Mouse (Mus musculus) activated CD4-positive, CD25-positive, alpha-beta regulatory T cell, adult 9 weeks (primary cell): Measurements from ENCODE around the gene Pdcd2l. TPM values are rescaled to one million over a fixed set of nuclear protein-coding genes. Genes with fewer than 3 reads are reported as not detected.

Experiments used
- polyA plus RNA-seq: library from polyadenylated mRNA; unstranded; fragments of 100-300 nt; shearing (Covaris generic); gene quantifications from one replicate; pipeline ENCODE4 v1.2.1, GENCODE M21; 2017

The Pdcd2l gene
- 47.5 TPM for polyA plus RNA-seq

GRCm38 (mm10) chr7:34196132-34197128, at the start of gene Pdcd2l:
Gene Pdcd2l (minus strand): TSS chr7:34196661.

DNA sequence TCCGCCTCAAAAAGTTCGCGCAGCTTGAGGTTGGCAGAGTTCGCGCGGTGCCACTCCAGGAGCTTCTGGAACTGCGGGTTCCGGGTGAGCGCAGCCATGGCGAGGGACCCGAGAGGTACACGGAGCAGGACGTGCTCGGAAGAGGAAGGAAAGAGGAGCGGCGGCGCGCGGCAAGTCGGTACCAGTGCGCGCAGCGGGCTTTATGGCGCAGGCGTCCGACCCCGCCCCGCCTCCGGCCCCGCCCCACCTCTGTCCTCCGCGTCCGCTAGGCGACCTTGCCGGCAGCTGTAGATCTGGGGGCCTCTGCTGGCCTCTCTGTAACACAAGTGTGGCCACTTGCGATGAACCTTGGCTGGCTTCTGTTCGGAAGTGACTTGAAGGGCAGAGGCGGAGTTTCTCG, 33.7 kb upstream of the Pdcd2l start, which contains the start of gene Gpi1:
Gene Gpi1 (minus strand): TSS at position 221 of the 400 bp plus-strand sequence.

GRCm38 (mm10) chr7:34169454-34169853, 27.0 kb downstream of the Pdcd2l start, which contains the start of gene Uba2:
Gene Uba2 (minus strand): TSS chr7:34169599.

Other genes with a start within 250 kb of the Pdcd2l start
- not detected for gene Scgb2b27, start 182.7 kb downstream of the Pdcd2l start, polyA plus RNA-seq
- gene Scgb1b27, start 175.2 kb downstream of the Pdcd2l start, polyA plus RNA-seq = not detected
- not detected for gene Scgb1b30, start 101.2 kb downstream of the Pdcd2l start, polyA plus RNA-seq
- gene Wtip, start 63.4 kb downstream of the Pdcd2l start, polyA plus RNA-seq = not detected
- 154 TPM for gene Uba2, start 27.1 kb downstream of the Pdcd2l start, polyA plus RNA-seq
- 380 TPM for gene Gpi1, start 33.7 kb upstream of the Pdcd2l start, polyA plus RNA-seq
- gene Gm6096, start 54.4 kb upstream of the Pdcd2l start, polyA plus RNA-seq = not detected
- gene 4931406P16Rik, start 116.9 kb upstream of the Pdcd2l start, polyA plus RNA-seq = 36.6 TPM
- 35.3 TPM for gene Lsm14a, start 196.7 kb upstream of the Pdcd2l start, polyA plus RNA-seq